Comparison of ENCODE assay signal across 9 mouse cellular contexts in the genomic region with DNA sequence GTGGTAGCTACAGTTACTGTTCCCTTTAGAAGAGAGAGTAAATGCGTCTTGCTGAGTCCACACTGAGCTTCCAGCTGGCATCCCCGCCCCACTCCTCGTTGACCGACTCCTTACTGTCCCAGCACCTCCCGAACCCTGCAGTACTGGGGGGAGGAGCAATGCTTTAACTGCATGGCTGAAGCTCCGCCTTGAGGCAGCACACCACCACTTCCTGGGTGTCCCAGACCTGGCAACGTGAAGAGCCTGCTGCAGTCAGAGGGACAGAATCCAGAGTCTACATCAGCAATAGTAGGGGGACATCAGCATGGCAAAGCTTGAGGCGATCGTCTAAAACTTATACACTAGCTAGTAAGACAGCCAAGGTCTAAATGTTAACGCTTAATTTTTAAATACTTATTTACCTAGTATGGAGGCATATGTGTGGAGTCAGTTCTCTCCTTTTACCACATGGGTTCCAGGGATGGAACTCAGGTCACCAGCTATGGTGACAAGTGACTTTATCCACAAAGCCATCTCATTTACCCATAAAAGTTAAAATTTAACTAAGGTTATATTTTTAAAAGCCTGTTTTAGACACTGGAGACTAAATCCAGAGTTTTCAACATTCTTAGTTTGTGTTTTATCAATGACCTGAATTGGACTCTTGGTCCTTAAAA. TPM values are rescaled to one million over a fixed set of nuclear protein-coding genes. Genes with fewer than 3 reads are reported as not detected.
DNase-seq lines count a peak whose midpoint lies in the region; ATAC-seq and TF ChIP-seq lines count a peak whose summit lies in the region.
"Had no signal": no experiment of that assay in that cellular context is flagged by ENCODE, and none has a peak within 500 bp of the region (broad histone marks: within the 10 kb centered on the region; RNA-seq: fewer than 3 reads in every experiment).

No protein-coding gene starts in this region.

- no peak for TF ChIP-seq CTCF in E14TG2a.4 (conservative IDR thresholded peaks at IDR 0.05; ENCODE audit: low read length)
- no peak for TF ChIP-seq CTCF in lung, embryonic 14.5 days (IDR thresholded peaks at IDR 0.05; ENCODE audit: low read depth)
- TF ChIP-seq CTCF in forebrain, postnatal 0 days (IDR thresholded peaks at IDR 0.05; ENCODE audit: low read depth), result no peak

- peak overlapping the region; percentile 68 for H3K4me3 ChIP-seq in E14TG2a.4 (replicated peaks; ENCODE audit: low read length)
- H3K4me3 ChIP-seq in lung, embryonic 14.5 days (ENCODE audit: low read depth, low read length), result no peak overlapping the region
- H3K4me3 ChIP-seq in forebrain, postnatal 0 days (ENCODE audit: low read depth, low read length), result no peak overlapping the region
- H3K4me3 ChIP-seq in hindbrain, embryonic 16.5 days (ENCODE audit: low read length), result no peak overlapping the region
- H3K4me3 ChIP-seq: limb, embryonic 15.5 days had no signal

- H3K27me3 ChIP-seq in E14TG2a.4 (ENCODE audit: insufficient read depth, low read length), result no peaks in the 10 kb centered on the region
- no peaks in the 10 kb centered on the region for H3K27me3 ChIP-seq in lung, embryonic 14.5 days (ENCODE audit: insufficient read depth, low read length)
- H3K27me3 ChIP-seq in forebrain, postnatal 0 days (ENCODE audit: insufficient read depth, low read length), result no peaks in the 10 kb centered on the region
- H3K27me3 ChIP-seq in hindbrain, embryonic 16.5 days (replicated peaks; ENCODE audit: control insufficient read depth, insufficient read depth, low read length), result no peaks in the 10 kb centered on the region
- H3K27me3 ChIP-seq: limb, embryonic 15.5 days had no signal

- no peak overlapping the region for H3K27ac ChIP-seq in lung, embryonic 14.5 days (ENCODE audit: low read depth)
- H3K27ac ChIP-seq in forebrain, postnatal 0 days (ENCODE audit: low read depth, low read length), result no peak overlapping the region
- H3K27ac ChIP-seq in hindbrain, embryonic 16.5 days (ENCODE audit: low read depth, low read length), result no peak overlapping the region
- H3K27ac ChIP-seq: limb, embryonic 15.5 days had no signal

- peaks cover 2% of the 10 kb centered on the region for H3K36me3 ChIP-seq in E14TG2a.4 (ENCODE audit: insufficient read depth, low read length)
- H3K36me3 ChIP-seq in lung, embryonic 14.5 days (ENCODE audit: insufficient read depth), result peaks cover 12% of the 10 kb centered on the region; the same call in 1 of the 2 replicates
- peaks cover 13% of the 10 kb centered on the region; the same call in 1 of the 2 replicates for H3K36me3 ChIP-seq in forebrain, postnatal 0 days (ENCODE audit: insufficient read depth)
- H3K36me3 ChIP-seq in hindbrain, embryonic 16.5 days (ENCODE audit: control insufficient read depth, insufficient read depth, low read length), result no peaks in the 10 kb centered on the region

- peaks cover 28% of the 10 kb centered on the region for H3K4me1 ChIP-seq in E14TG2a.4 (replicated peaks; ENCODE audit: low read depth, low read length)
- H3K4me1 ChIP-seq in lung, embryonic 14.5 days (ENCODE audit: insufficient read depth), result no peaks in the 10 kb centered on the region
- H3K4me1 ChIP-seq in forebrain, postnatal 0 days (ENCODE audit: insufficient read depth), result no peaks in the 10 kb centered on the region
- no peaks in the 10 kb centered on the region for H3K4me1 ChIP-seq in hindbrain, embryonic 16.5 days (ENCODE audit: control insufficient read depth, insufficient read depth, low read depth, low read length)
- H3K4me1 ChIP-seq: limb, embryonic 15.5 days had no signal

- WGBS in lung, embryonic 14.5 days, result 49% methylated on average over 10 of the region's 10 CpGs
- WGBS in forebrain, postnatal 0 days, result 52% methylated on average over 10 of the region's 10 CpGs
- 59% methylated on average over 10 of the region's 10 CpGs for WGBS in hindbrain, embryonic 16.5 days

- no peak overlapping the region for H3K4me2 ChIP-seq in lung, embryonic 14.5 days
- no peak overlapping the region for H3K4me2 ChIP-seq in forebrain, postnatal 0 days (ENCODE audit: low read depth)
- no peak overlapping the region for H3K4me2 ChIP-seq in hindbrain, embryonic 16.5 days (ENCODE audit: low read length)
- H3K4me2 ChIP-seq: limb, embryonic 15.5 days had no signal

- peak; percentile 64 for DNase-seq in R1 (ENCODE audit: low read depth, low spot score)
- peak; percentile 28 to 37 for DNase-seq in kidney, adult 8-10 months
- peak; percentile 11 for DNase-seq in lung, embryonic 14.5 days
- no peak for DNase-seq in spleen, adult 18-20 months
- DNase-seq in forebrain, postnatal 0 days, result no peak
- no peak for DNase-seq in cerebellum, adult 11-12 months

- no peak for ATAC-seq in lung, embryonic 14.5 days (ENCODE audit: insufficient read depth)
- ATAC-seq in forebrain, postnatal 0 days, result no peak
- ATAC-seq in hindbrain, embryonic 16.5 days, result no peak

- no peak overlapping the region for H3K9ac ChIP-seq in lung, embryonic 14.5 days
- no peak overlapping the region for H3K9ac ChIP-seq in forebrain, postnatal 0 days
- no peak overlapping the region for H3K9ac ChIP-seq in hindbrain, embryonic 16.5 days (ENCODE audit: low read depth, low read length)
- H3K9ac ChIP-seq: limb, embryonic 15.5 days had no signal

- H3K9me3 ChIP-seq in E14TG2a.4 (ENCODE audit: low read length), result peaks cover 4% of the 10 kb centered on the region
- H3K9me3 ChIP-seq in lung, embryonic 14.5 days (ENCODE audit: low read depth, low read length), result no peaks in the 10 kb centered on the region
- no peaks in the 10 kb centered on the region for H3K9me3 ChIP-seq in forebrain, postnatal 0 days (ENCODE audit: low read length)
- H3K9me3 ChIP-seq in hindbrain, embryonic 16.5 days (ENCODE audit: control insufficient read depth, low read length), result no peaks in the 10 kb centered on the region
- H3K9me3 ChIP-seq: limb, embryonic 15.5 days had no signal

RNA-seq across cellular contexts. Expression of a gene that starts 30.1 kb away (rescaled TPM):
- polyA plus RNA-seq in lung, embryonic 14.5 days (2014; fragmentation: Nextera tagmentation; extraction: Ambion mirVana), result 6.3 and 7.2 TPM in 2 replicates
- 8.8 and 11.6 TPM in 2 replicates for total RNA-seq in forebrain, postnatal 0 days (2014; rRNA removed)
- polyA plus RNA-seq in forebrain, postnatal 0 days (2015; fragmentation: Nextera tagmentation; extraction: Ambion mirVana), result 4.9 and 6.9 TPM in 2 replicates
- polyA plus RNA-seq in hindbrain, embryonic 16.5 days (2015; fragmentation: Nextera tagmentation; extraction: Ambion mirVana), result 6.3 and 6.7 TPM in 2 replicates

RNA-seq across cellular contexts. Expression of a gene that starts 45.7 kb away (rescaled TPM):
- 37.7 and 39.3 TPM in 2 replicates for polyA plus RNA-seq in lung, embryonic 14.5 days (2014; fragmentation: Nextera tagmentation; extraction: Ambion mirVana)
- 7.2 and 9.0 TPM in 2 replicates for total RNA-seq in forebrain, postnatal 0 days (2014; rRNA removed)
- 2.6 and 3.6 TPM in 2 replicates for polyA plus RNA-seq in forebrain, postnatal 0 days (2015; fragmentation: Nextera tagmentation; extraction: Ambion mirVana)
- 11.5 and 15.2 TPM in 2 replicates for polyA plus RNA-seq in hindbrain, embryonic 16.5 days (2015; fragmentation: Nextera tagmentation; extraction: Ambion mirVana)

Comparison
In these comparisons a context has a peak if more than half of its experiments do, and no peak if none do; other contexts are left out.
1. DNase-seq: peak in R1 (single experiment), kidney, adult 8-10 months (2 of 2) and lung, embryonic 14.5 days (single experiment); none in spleen, adult 18-20 months (0 of 2), forebrain, postnatal 0 days (single experiment) and cerebellum, adult 11-12 months (single experiment).